Mouse (Mus musculus) effector memory CD4-positive, alpha-beta T cell, adult 5 months (primary cell): ENCODE results near the gene Vmn1r139. TPM values are rescaled to one million over a fixed set of nuclear protein-coding genes. Genes with fewer than 3 reads are reported as not detected.

Experiments used
- polyA plus RNA-seq: library from polyadenylated mRNA; unstranded; fragments of 100-300 nt; shearing (Covaris generic); gene quantifications from one replicate; pipeline ENCODE4 v1.2.1, GENCODE M21; 2017

The Vmn1r139 gene
- not detected for polyA plus RNA-seq

DNA sequence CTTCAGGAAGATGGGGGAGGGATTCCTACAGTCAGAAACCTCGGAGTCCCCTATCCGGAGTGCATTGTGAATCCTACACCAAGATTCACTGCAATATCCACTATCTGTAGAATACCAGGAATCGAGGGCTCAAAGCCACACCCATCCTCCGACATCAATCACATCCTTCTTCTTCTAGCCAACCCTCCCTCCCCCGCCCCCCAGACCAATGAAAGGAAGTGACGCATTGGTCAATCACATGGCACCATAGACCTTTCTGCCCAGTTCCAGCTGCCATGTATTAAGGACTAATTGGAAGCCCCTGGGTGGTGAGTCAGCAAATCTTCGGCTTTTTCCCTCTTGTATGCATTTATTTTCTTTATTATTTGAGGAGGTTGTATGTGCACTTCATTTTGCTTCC, at the start of gene Vmn1r139:
Vmn1r139 (plus strand) TSS at position 301 of the 400 bp plus-strand sequence.

DNA sequence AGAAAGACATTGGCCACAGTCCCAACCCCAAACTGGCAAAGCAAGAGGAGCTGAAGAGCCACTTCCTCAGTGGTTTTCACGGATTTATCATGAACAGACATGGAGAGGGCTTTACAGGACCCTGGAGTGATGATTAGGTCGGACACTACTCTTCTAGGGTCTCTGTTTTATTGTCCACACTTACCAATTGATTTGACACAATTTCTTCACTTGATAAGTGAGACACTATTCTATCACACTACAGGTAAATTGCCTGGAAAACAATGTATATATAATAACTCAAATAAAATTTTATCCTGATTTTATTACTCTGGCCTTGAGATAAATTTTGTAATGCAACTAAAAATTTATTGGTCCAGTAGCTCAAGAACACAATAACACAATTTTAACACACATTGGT, 40.1 kb upstream of the Vmn1r139 start, which contains the start of gene Vmn1r138:
Vmn1r138 (minus strand) TSS at position 101 of the 400 bp plus-strand sequence.

DNA sequence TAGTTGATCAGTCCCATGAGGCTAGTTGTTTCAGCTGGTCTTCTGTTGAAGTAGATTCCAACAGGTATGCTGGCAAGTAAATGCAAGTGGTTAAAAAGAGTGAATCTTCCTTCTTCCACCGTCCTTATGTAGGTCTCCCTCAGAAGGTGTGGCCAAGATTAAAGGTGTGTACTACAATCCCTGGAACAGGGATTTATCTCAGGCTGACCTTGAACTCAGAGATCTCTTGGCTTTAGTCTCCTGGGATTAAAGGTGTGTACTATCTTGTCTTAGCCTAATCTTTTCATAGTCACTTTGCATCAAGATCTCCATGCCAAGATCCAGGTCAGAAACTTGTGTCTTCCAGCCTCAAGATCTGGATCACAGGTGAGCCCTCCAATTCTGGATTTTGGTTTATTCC, 12.7 kb upstream of the Vmn1r139 start, which contains the start of gene Gm6176:
Gm6176 (minus strand) TSS at position 101 of the 400 bp plus-strand sequence.

DNA sequence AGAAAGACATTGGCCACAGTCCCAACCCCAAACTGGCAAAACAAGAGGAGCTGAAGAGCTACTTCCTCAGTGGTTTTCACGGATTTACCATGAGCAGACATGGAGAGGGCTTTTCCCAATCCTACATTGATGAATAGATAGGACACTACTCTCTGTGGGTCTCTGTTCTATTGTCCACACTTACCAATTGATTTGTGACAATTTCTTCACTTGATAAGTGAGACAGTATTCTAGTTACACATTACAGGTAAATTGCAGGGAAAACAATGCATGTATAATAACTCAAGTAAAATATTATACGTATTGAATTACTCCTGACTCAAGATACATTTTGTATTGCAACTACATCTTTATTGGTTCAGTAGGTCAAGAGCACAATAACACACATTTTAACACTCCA, 49.3 kb downstream of the Vmn1r139 start, which contains the start of gene Gm16451:
Gm16451 (minus strand) TSS at position 101 of the 400 bp plus-strand sequence.

DNA sequence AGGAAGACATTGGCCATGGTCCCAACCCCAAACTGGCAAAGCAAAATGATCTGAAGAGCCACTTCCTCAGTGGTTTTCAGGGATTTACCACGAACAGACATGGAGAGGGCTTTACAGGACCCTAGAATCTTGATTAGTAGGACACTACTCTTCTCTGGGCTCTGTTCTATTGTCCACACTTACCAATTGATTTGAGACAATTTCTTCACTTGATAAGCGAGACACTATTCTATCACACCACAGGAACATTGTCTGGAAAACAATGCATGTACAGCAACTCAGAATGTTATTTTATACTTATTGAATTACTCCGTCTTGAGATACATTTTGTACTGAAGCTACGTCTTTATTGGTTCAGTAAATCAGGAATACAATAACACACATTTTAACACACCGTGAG, 65.8 kb downstream of the Vmn1r139 start, which contains the start of gene Gm10666:
Gm10666 (minus strand) TSS at position 101 of the 400 bp plus-strand sequence.

Other genes with a start within 250 kb of the Vmn1r139 start
- gene Vmn1r135, start 236.7 kb upstream of the Vmn1r139 start, polyA plus RNA-seq, result not detected
- not detected for gene Gm5725, start 224.8 kb upstream of the Vmn1r139 start, polyA plus RNA-seq
- not detected for gene Gm5891, start 147.8 kb upstream of the Vmn1r139 start, polyA plus RNA-seq
- not detected for gene Vmn1r137, start 74.5 kb upstream of the Vmn1r139 start, polyA plus RNA-seq
- gene Vmn1r138, start 40.2 kb upstream of the Vmn1r139 start, polyA plus RNA-seq, result not detected
- gene Gm6176, start 12.8 kb upstream of the Vmn1r139 start, polyA plus RNA-seq, result not detected
- not detected for gene Gm16451, start 49.2 kb downstream of the Vmn1r139 start, polyA plus RNA-seq
- gene Gm10666, start 65.7 kb downstream of the Vmn1r139 start, polyA plus RNA-seq, result not detected
- gene Vmn1r142, start 95.0 kb downstream of the Vmn1r139 start, polyA plus RNA-seq, result not detected
- not detected for gene Vmn1r143, start 120.3 kb downstream of the Vmn1r139 start, polyA plus RNA-seq
- not detected for gene Gm8653, start 132.2 kb downstream of the Vmn1r139 start, polyA plus RNA-seq
- not detected for gene Gm8453, start 160.4 kb downstream of the Vmn1r139 start, polyA plus RNA-seq